Mouse (Mus musculus) embryonic fibroblast, embryonic 13.5 days (primary cell): ENCODE results near the gene Izumo4. TPM values are rescaled to one million over a fixed set of nuclear protein-coding genes. Genes with fewer than 3 reads are reported as not detected.

Experiments used
- H3K27ac ChIP-seq: 2 replicates; pipeline ENCODE4 v1.5.1; 2012; ENCODE audit warnings: low read length, control low read depth, inconsistent platforms; ENCODE audit not compliant: insufficient read depth
- H3K4me1 ChIP-seq: 2 replicates; pipeline ENCODE4 v1.6.1; 2011; ENCODE audit warnings: low read length; ENCODE audit not compliant: control insufficient read depth, insufficient read depth
- H3K4me3 ChIP-seq: 2 replicates; pipeline ENCODE4 v1.5.1; 2011; ENCODE audit warnings: mild to moderate bottlenecking, control low read depth, low read length; ENCODE audit not compliant: insufficient read depth
- CTCF ChIP-seq: IDR thresholded peaks from 2 replicates; pipeline ENCODE4 v1.5.1; 2011; ENCODE audit warnings: mild to moderate bottlenecking, control low read depth, low read length, moderate library complexity, borderline replicate concordance; ENCODE audit not compliant: insufficient read depth
- POLR2A ChIP-seq: IDR thresholded peaks from 2 replicates; pipeline ENCODE4 v1.6.1; 2011; ENCODE audit warnings: low read depth, mild to moderate bottlenecking, control low read depth, low read length, moderate library complexity
- polyA plus RNA-seq: library from polyadenylated mRNA; stranded (reverse); fragments of >200 nt; gene quantifications from 2 replicates; pipeline ENCODE4 v1.2.4, GENCODE M21; 2011; ENCODE audit warnings: low read depth; ENCODE audit not compliant: missing spikeins, insufficient read length

Izumo4 gene
- polyA plus RNA-seq, result 24.6 and 38.5 TPM in 2 replicates

GRCm38 (mm10) chr10:80701721-80702535 lies at the start of gene Izumo4, which contains the start of gene Mob3a:
Gene Izumo4 (plus strand): TSS chr10:80702184.
Gene Mob3a (minus strand): TSS chr10:80701977.
- TF ChIP-seq CTCF (no peak), POLR2A (peak; percentile 86)
- peak within 1 kb of the TSS; percentile 66 for H3K27ac ChIP-seq
- H3K4me1 ChIP-seq, result peaks cover 3% of the 10 kb centered on the region; the same call in 1 of the 2 replicates
- peak within 1 kb of the TSS; percentile 90 for H3K4me3 ChIP-seq

GRCm38 (mm10) chr10:80653156-80653720 lies 48.7 kb upstream of the Izumo4 start:
- Histone ChIP-seq H3K4me1 (peaks cover 3% of the 10 kb centered on the region), H3K27ac (no peak overlapping the region), H3K4me3 (no peak overlapping the region)
- TF ChIP-seq CTCF, result no peak
- TF ChIP-seq POLR2A, result no peak

GRCm38 (mm10) chr10:80654866-80655265 lies 47.1 kb upstream of the Izumo4 start:
- TF ChIP-seq CTCF (no peak), POLR2A (no peak)
- Histone ChIP-seq H3K27ac (no peak overlapping the region), H3K4me3 (no peak overlapping the region), H3K4me1 (peaks cover 3% of the 10 kb centered on the region)

GRCm38 (mm10) chr10:80655406-80656129 lies 46.4 kb upstream of the Izumo4 start:
- TF ChIP-seq POLR2A (no peak), CTCF (no peak)
- peaks cover 3% of the 10 kb centered on the region for H3K4me1 ChIP-seq
- peak overlapping the region; percentile 84 for H3K4me3 ChIP-seq
- no peak overlapping the region for H3K27ac ChIP-seq

- peaks cover 3% of the 10 kb centered on the region for H3K4me1 ChIP-seq
- peak overlapping the region; percentile 74 for H3K27ac ChIP-seq
- TF ChIP-seq CTCF, result no peak
- TF ChIP-seq POLR2A, result no peak; the same call in 1 of the 2 replicates
- peak overlapping the region; percentile 84 for H3K4me3 ChIP-seq
These were observed 45.7 kb upstream of the Izumo4 start for GRCm38 (mm10) chr10:80656130-80656862.

- Histone ChIP-seq H3K4me3 (peak within 1 kb of the TSS; percentile 84), H3K4me1 (peaks cover 3% of the 10 kb centered on the region), H3K27ac (peak within 1 kb of the TSS; percentile 74)
- TF ChIP-seq CTCF, result no peak
- TF ChIP-seq POLR2A, result peak; percentile 68; the same call in 1 of the 2 replicates
These were observed 44.9 kb upstream of the Izumo4 start, which contains the start of gene Btbd2 for GRCm38 (mm10) chr10:80656863-80657623. Gene Btbd2 (minus strand): TSS chr10:80657071.

- no peak overlapping the region for H3K27ac ChIP-seq
- H3K4me1 ChIP-seq, result peaks cover 3% of the 10 kb centered on the region
- TF ChIP-seq CTCF, result no peak
- TF ChIP-seq POLR2A, result no peak; the same call in 1 of the 2 replicates
- no peak overlapping the region for H3K4me3 ChIP-seq
These were observed 43.7 kb upstream of the Izumo4 start for GRCm38 (mm10) chr10:80658194-80658840.

- H3K27ac ChIP-seq, result no peak overlapping the region
- no peak for TF ChIP-seq CTCF
- no peak for TF ChIP-seq POLR2A
- no peak overlapping the region for H3K4me3 ChIP-seq
- H3K4me1 ChIP-seq, result peaks cover 3% of the 10 kb centered on the region
These were observed 43.2 kb upstream of the Izumo4 start for GRCm38 (mm10) chr10:80658841-80659202.
